Mouse (Mus musculus) hematopoietic stem cell, adult 5-6 weeks (primary cell): ENCODE results near the gene Ide. TPM values are rescaled to one million over a fixed set of nuclear protein-coding genes. Genes with fewer than 3 reads are reported as not detected.

Experiments
- ATAC-seq, 2 experiments: fragments of 125-278 bp in 1 of 2; replicated peaks in 1 of 2; 2 replicates each; pipeline ENCODE4 v1.8.0; 2016 to 2017; ENCODE audit warnings: inconsistent platforms in 2 of 2, mild to moderate bottlenecking in 2 of 2, moderate number of reproducible peaks in 2 of 2, low read depth in 1 of 2, moderate TSS enrichment in 1 of 2; ENCODE audit not compliant: low FRiP score in 2 of 2, poor library complexity in 2 of 2, severe bottlenecking in 2 of 2, insufficient read depth in 1 of 2, low TSS enrichment in 1 of 2
- total RNA-seq: library from RNA; stranded (forward); fragments of 172-1452, 232-1000 nt; gene quantifications from 2 replicates; pipeline ENCODE4 v1.2.3, GENCODE M21; 2017

Ide gene
- total RNA-seq, 1 experiment from 2014 or later: 129 TPM

- peak in 1 of 2 experiments; percentile 33; a peak in 2 of 4 replicates for ATAC-seq
Measured at GRCm38 (mm10) chr19:37301733-37302132, 35.9 kb downstream of the Ide start.

- ATAC-seq: no peak
Measured at GRCm38 (mm10) chr19:37291676-37292075, 46.0 kb downstream of the Ide start.

DNA sequence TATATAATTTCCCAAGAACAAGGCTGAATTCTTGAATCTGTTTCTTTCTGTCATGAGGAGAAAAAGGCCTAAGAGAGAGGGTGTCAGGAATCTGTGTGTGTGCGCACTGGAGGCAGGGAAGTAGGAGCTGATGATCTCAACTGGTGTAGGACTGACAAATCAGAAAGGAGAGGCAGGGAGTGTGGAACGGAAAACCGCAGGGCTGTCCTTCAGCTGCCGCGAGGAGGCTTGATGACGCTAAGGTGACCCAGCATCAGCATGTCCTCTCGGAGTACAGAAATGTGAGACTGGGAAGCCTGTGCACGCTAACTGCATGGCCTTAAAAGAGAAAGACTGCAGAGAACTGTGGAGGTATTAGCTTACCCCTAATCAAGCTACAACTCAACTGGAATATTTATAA, 46.7 kb downstream of the Ide start:
- peak; percentile 90 to 91 for ATAC-seq

DNA sequence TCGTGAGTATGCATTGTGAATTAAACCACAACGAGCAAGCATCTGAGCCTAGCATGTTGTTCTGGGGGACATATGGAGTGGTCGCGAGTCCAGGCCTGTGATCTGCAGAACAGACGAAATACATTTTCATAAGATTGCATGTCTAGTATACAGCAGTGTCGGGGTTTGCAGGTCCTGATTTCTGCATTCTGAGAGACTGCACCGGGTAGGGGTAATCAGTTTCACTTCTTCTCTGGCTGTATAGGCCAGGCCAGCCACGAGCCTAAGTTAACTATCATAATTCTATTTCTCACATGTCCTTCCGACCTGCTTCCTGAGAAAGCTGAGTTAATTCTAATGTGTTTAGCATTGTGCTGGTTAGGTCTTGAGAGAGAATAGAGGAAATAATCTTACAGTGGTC, 52.9 kb downstream of the Ide start:
- ATAC-seq: no peak

DNA sequence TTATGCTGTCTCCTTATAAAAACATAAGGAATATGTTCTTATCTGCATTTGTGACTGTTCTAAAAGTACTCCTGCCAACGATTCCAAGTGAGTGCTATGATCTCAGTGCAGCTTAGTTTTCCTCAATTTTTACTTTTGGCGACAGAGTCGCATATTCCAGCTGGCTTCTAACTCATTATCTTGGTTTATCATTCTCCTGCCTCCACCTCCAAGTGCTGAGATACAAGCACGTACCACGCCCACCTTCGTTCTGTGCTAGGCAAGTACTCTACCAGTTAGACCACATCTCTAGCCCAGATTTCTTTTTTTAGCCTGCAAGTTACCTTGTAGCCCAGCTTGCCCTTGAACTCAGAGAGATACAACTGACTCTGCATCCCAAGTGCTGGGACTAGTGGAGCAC, 54.5 kb downstream of the Ide start:
- no peak for ATAC-seq

DNA sequence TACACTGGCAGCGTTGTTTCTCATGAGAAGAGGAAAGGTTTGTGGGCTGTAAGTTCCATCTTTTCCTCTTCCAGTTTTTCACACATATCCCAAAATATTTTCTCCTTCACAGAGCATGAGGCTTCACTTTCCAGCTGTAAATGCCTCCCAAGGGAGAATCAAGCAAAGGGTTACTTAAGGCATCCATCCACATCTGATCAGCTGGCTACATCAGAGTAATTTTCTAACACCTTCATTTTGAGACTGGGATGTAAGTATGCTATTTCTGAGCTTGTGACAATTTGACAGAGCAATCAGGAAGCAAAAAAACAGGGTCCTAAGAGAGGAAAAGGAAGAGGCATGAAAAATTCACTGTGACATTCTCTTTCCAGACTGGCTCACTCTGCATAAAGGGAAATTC, 55.9 kb downstream of the Ide start:
- no peak for ATAC-seq

GRCm38 (mm10) chr19:37279194-37279593, 58.5 kb downstream of the Ide start:
- no peak for ATAC-seq

GRCm38 (mm10) chr19:37275555-37275954, 62.1 kb downstream of the Ide start:
- no peak for ATAC-seq

DNA sequence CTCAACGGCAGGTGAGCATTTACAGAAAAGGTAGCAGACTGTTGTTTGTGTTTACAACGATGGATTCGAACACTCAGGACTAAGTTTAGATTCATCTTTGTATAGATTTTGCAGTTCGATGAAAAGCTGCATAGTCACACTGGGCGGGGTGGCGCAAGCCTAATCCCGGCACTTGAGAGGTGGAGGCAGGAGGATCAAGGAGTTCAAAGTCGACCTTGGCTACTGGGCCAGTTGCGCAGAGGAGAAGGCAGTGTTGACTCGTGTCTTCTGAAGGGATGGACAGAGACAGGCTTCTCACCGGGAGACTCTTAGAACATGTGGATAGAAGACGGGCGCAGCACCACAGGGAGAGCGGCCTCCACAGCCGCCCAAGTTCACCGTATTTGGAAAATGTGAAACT, 68.5 kb downstream of the Ide start:
- no peak for ATAC-seq

DNA sequence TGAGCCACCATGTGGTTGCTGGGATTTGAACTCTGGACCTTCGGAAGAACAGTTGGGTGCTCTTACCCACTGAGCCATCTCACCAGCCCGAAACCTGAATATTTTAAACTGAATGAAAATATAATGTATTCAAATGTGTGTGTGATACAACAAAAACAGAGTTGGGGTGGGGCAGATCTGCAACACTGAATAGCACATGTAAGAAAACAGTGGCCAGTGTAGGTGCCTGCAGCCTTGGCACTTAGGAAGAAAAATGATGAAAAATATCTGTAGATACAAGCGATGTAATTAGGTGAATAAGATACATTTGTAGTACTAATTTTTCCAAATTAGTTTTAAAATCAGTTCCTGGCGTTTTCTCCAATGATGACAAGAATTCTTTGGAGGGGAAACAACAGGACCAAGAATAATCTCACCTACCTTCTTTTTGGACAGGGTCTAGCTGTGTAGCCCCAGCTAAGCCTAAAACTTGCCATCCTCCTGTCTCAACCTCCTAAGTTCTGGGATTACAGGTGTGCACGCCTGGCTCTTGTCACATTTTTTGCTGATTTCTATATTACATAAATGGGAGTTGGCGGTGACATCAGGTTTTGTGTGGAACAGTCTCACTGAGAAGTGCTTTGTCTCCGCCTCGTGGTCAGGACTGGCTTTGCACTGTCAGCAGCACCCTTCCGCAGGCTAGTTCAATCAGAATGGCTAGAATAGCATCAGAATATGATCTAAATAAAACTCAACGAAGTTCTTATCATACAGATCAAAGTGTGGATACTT, 72.1 kb downstream of the Ide start:
- ATAC-seq: peak; percentile 91 to 93

- ATAC-seq: no peak
Measured at GRCm38 (mm10) chr19:37263943-37264897, 73.4 kb downstream of the Ide start.

DNA sequence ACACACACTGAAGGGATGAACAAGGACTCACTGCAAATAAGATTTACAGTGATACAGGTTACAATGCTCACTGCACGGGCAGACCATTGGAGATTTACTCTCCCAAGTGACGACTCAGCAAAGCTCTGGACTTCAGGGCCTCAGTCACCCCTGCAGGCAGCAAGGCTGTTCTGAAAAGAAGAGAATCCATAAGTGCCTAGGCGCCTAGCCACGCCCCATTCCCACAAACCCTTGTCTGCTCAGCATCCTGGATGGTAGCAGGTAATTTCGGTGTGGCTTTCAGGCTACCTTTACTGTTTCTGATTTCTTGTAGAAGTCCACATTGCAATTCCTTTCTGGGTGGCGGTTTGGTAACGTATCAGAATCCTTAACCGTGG, 74.1 kb downstream of the Ide start:
- no peak for ATAC-seq

DNA sequence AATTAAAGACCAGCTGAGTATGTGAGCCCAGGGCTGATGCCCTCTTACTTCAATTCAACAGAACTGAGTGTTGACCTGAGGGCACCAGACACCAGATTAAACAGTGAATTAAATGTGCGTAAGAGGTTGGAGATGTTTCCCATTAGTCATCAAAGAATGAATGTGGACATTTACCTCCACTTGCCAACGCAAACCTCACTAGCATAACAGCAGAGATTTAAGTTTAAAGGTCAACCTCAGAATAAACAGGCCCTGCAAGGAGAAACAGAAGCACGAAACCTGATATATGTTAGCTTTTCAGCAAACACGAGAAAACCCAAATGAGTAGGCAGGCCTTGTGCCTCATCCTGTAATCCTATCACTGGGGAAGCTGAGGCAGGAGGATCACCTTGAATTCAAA, 75.3 kb downstream of the Ide start:
- no peak for ATAC-seq

DNA sequence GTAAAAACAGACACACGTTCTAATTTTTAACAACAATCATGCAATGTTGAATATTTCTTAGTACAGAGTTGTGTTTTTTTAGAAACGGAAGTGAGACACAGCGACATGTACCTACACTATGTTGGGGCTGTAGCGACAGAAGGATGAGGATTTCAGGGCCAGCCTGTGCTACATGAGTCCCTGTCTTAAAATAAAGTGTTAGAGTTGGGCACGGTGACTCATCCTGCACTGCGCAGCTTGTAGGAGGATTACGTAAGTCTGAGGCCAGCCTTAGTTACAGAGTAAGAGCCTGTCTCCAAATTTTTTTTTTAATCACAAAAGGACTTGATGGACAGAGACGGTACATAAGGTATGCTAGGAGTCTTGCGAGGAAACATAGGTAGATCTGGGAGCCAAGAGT, 82.3 kb downstream of the Ide start:
- ATAC-seq: no peak

- no peak for ATAC-seq
Measured at GRCm38 (mm10) chr19:37252104-37252503, 85.5 kb downstream of the Ide start.

DNA sequence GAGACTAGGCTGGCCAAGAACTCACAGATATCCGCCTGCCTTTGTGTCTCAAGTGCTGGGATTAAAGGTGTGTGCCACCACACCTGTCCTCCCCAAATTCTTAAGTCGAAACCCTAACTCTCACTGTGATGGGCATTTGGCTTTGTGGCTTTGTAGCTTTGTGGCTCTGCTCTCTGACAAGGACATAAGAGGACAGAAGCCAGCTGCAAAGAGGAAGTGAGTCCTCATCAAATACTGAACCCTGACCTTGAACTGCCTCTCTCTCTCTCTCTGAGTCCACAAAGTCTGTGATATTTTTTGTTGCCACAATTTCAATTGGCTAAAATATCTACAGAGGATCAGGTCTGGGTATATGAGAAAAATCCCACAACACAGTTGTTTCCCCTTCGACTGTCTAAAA, 89.5 kb downstream of the Ide start:
- ATAC-seq: 0 out of 4 replicates have a peak, but pooled peaks of 1 of the 2 experiments have one; percentile 23

- ATAC-seq: no peak
Measured at GRCm38 (mm10) chr19:37246859-37247258, 90.8 kb downstream of the Ide start.

DNA sequence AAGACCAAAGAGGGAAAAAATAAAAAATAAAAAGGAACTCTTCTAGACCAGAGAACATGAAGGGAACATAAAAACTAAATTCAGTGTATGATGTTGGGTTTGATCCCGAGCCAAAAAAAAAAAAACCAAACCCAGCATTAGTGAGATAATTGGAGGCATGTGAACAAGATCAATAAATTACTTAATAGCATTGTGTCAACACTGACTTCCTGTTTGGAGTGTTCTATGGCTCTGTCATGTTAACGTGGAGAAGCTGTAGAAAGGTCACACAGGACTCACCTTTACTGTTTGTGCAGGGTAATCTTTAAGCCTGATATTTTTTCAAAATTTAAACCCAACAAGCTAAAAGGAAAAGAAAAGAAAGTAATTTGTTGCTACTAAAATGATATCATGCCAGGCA, 94.9 kb downstream of the Ide start:
- no peak for ATAC-seq
